Mouse (Mus musculus): ENCODE data around the gene Auts2. TPM values are rescaled to one million over a fixed set of nuclear protein-coding genes. Genes with fewer than 3 reads are reported as not detected.

Gene Auts2
- polyA plus RNA-seq, 1 experiment from 2014 or later = 76.2 TPM

DNA sequence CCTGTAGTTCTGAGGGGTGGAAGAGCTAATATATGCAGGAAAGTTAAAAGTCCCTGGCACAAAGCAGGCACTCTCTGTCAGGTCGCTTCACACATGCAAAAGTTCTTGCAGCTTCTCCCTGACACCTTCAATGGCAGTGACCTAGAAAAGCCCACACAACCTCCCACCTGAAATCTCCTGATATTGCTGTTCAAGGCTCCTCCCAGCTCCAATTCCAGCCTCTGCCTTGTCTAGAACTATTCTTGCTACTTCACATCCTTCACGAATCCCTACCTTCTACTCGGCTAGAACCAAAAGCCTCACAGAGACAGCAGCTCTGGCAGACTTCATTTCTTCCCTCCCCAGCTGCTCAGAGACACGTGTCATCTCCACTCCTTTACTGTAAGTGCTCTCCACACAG is 143.7 kb downstream of the Auts2 start:
- Histone ChIP-seq H3K4me2 (no peak overlapping the region), H3K4me1 (replicated peaks) (peaks cover 47% of the 10 kb centered on the region), H3K9ac (no peak overlapping the region), H3K36me3 (no peaks in the 10 kb centered on the region), H3K4me3 (no peak overlapping the region), H3K9me3 (no peaks in the 10 kb centered on the region), H3K27ac (replicated peaks) (no peak overlapping the region), H3K27me3 (no peaks in the 10 kb centered on the region)
- no peak for ATAC-seq (ENCODE audit: low FRiP score, low read depth)
- 45% methylated on average over 4 of the region's 4 CpGs for WGBS

DNA sequence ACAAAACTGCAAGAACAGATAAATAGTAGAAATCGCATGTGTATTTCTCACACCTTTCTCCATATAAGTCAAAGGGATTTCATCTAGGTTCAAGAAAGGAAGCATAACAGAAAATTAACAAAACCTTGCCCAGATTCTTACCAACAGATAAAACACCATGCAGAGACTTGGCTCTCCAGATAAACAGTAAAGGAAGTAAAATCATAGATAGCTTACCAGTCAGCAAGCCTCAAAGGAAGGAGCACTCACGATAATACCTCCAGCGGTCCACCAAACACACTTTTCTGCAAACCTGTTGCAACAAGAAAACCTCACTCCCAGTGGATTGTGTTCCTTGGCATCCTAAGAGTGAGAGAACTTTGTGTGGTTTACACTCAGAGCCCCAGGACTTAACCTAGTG is 147.2 kb downstream of the Auts2 start:
- no peaks in the 10 kb centered on the region for H3K27me3 ChIP-seq
- H3K9me3 ChIP-seq = no peaks in the 10 kb centered on the region
- WGBS = 98% methylated on average over 3 of the region's 3 CpGs
- no peaks in the 10 kb centered on the region for H3K36me3 ChIP-seq
- no peak for ATAC-seq (ENCODE audit: low FRiP score, low read depth)
- peaks cover 43% of the 10 kb centered on the region for H3K4me1 ChIP-seq (replicated peaks)
- H3K9ac ChIP-seq = no peak overlapping the region
- H3K4me2 ChIP-seq = no peak overlapping the region
- H3K4me3 ChIP-seq = no peak overlapping the region
- no peak overlapping the region for H3K27ac ChIP-seq (replicated peaks)

- Histone ChIP-seq H3K27ac (replicated peaks) (no peak overlapping the region), H3K36me3 (no peaks in the 10 kb centered on the region), H3K4me2 (no peak overlapping the region), H3K9ac (no peak overlapping the region), H3K4me3 (no peak overlapping the region), H3K27me3 (no peaks in the 10 kb centered on the region), H3K9me3 (no peaks in the 10 kb centered on the region), H3K4me1 (replicated peaks) (peaks cover 35% of the 10 kb centered on the region)
- ATAC-seq (ENCODE audit: low FRiP score, low read depth) = no peak
- WGBS = 47% methylated on average over 6 of the region's 6 CpGs
These were observed 148.2 kb downstream of the Auts2 start for GRCm38 (mm10) chr5:132394800-132395575.

- no peak for ATAC-seq (ENCODE audit: low FRiP score, low read depth)
- Histone ChIP-seq H3K27me3 (no peaks in the 10 kb centered on the region), H3K4me1 (replicated peaks) (peaks cover 28% of the 10 kb centered on the region), H3K27ac (replicated peaks) (no peak overlapping the region), H3K9ac (no peak overlapping the region), H3K36me3 (no peaks in the 10 kb centered on the region), H3K4me3 (no peak overlapping the region), H3K9me3 (no peaks in the 10 kb centered on the region), H3K4me2 (peak overlapping the region; percentile 20)
- 31% methylated on average over 14 of the region's 14 CpGs for WGBS
These were observed 151.0 kb downstream of the Auts2 start for GRCm38 (mm10) chr5:132391831-132392763.

- H3K9ac ChIP-seq = no peak overlapping the region
- WGBS = 62% methylated on average over 5 of the region's 5 CpGs
- H3K36me3 ChIP-seq = no peaks in the 10 kb centered on the region
- no peak for ATAC-seq (ENCODE audit: low FRiP score, low read depth)
- no peaks in the 10 kb centered on the region for H3K9me3 ChIP-seq
- H3K27ac ChIP-seq (replicated peaks) = no peak overlapping the region
- H3K4me2 ChIP-seq = no peak overlapping the region
- no peak overlapping the region for H3K4me3 ChIP-seq
- H3K4me1 ChIP-seq (replicated peaks) = peaks cover 35% of the 10 kb centered on the region
- no peaks in the 10 kb centered on the region for H3K27me3 ChIP-seq
These were observed 154.4 kb downstream of the Auts2 start for GRCm38 (mm10) chr5:132388746-132389145.

DNA sequence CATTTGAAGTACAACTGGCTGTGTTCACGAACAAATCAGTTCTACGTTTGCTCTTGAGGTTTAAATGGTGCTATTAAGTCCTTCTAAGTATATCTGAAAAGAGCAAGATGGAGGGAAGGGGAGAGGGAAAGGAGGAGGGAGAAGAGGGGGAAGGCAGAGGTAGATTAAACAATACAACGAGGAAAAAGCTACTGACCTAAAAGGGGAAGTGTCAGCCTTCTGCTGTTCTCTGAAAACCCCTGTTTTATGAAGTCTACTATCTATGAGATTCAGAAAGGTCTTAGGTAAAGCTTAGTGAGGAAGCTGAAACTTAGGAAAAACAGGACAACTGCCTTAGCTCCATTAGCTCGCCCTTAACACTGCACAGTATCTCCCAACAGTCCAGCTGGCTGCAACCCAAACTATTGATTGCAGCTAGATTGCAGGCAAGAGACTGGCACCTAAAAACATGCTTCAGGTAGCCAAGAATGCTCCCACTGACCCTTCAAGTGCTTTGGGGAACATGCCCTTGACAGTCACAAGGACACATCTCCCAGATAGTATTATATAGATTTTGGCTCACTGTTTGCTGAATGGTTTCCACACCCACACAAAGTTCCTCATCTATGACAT is 157.8 kb downstream of the Auts2 start:
- H3K27ac ChIP-seq (replicated peaks) = no peak overlapping the region
- H3K4me3 ChIP-seq = no peak overlapping the region
- no peak overlapping the region for H3K9ac ChIP-seq
- 63% methylated on average over 4 of the region's 4 CpGs for WGBS
- no peaks in the 10 kb centered on the region for H3K27me3 ChIP-seq
- no peaks in the 10 kb centered on the region for H3K9me3 ChIP-seq
- no peaks in the 10 kb centered on the region for H3K36me3 ChIP-seq
- H3K4me1 ChIP-seq (replicated peaks) = peaks cover 35% of the 10 kb centered on the region
- H3K4me2 ChIP-seq = no peak overlapping the region
- ATAC-seq (ENCODE audit: low FRiP score, low read depth) = no peak

- no peak for ATAC-seq (ENCODE audit: low FRiP score, low read depth)
- Histone ChIP-seq H3K9ac (no peak overlapping the region), H3K27ac (replicated peaks) (no peak overlapping the region), H3K4me1 (replicated peaks) (peaks cover 22% of the 10 kb centered on the region), H3K36me3 (no peaks in the 10 kb centered on the region), H3K27me3 (no peaks in the 10 kb centered on the region), H3K4me2 (no peak overlapping the region), H3K9me3 (no peaks in the 10 kb centered on the region), H3K4me3 (no peak overlapping the region)
- whole genome bisulfite sequencing = 47% methylated on average over 5 of the region's 5 CpGs
These were observed 162.9 kb downstream of the Auts2 start for GRCm38 (mm10) chr5:132380261-132380660.

- no peak for ATAC-seq (ENCODE audit: low FRiP score, low read depth)
These were observed 164.2 kb downstream of the Auts2 start for GRCm38 (mm10) chr5:132378977-132379376.

DNA sequence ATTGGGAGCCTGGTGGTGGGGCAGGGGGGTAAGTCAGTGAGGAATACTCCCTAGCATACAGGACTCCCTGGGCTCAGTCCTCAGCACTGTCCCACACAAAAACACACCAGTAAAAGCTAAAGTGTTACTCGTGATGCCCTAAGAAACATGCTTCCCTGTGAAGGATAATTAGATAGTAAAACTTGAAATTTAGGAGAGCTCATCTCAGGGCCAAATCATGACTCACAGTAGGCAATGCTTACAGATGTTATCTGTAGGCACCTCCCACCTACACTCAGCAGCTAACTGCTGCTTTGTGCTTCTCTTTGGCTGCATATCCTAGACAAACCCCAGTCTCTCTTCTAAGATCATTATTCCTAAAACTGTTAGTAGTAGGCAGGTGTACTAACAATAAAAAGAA is 168.0 kb downstream of the Auts2 start:
- H3K9me3 ChIP-seq = no peaks in the 10 kb centered on the region
- no peak overlapping the region for H3K9ac ChIP-seq
- H3K27ac ChIP-seq (replicated peaks) = no peak overlapping the region
- H3K4me3 ChIP-seq = no peak overlapping the region
- H3K36me3 ChIP-seq = no peaks in the 10 kb centered on the region
- no peak for ATAC-seq (ENCODE audit: low FRiP score, low read depth)
- H3K27me3 ChIP-seq = no peaks in the 10 kb centered on the region
- WGBS = 94% methylated on average over 1 of the region's 1 CpGs
- no peak overlapping the region for H3K4me2 ChIP-seq
- H3K4me1 ChIP-seq (replicated peaks) = peaks cover 25% of the 10 kb centered on the region

More at GRCm38 (mm10) chr5:132378977-132379376, 164.2 kb downstream of the Auts2 start:
- H3K4me1 ChIP-seq (replicated peaks) = peaks cover 17% of the 10 kb centered on the region
- H3K36me3 ChIP-seq = no peaks in the 10 kb centered on the region
- WGBS = 86% methylated on average over 1 of the region's 1 CpGs
- no peak overlapping the region for H3K4me2 ChIP-seq
- no peak overlapping the region for H3K4me3 ChIP-seq
- H3K27ac ChIP-seq (replicated peaks) = no peak overlapping the region
- no peaks in the 10 kb centered on the region for H3K9me3 ChIP-seq
- no peak overlapping the region for H3K9ac ChIP-seq
- H3K27me3 ChIP-seq = no peaks in the 10 kb centered on the region

DNA sequence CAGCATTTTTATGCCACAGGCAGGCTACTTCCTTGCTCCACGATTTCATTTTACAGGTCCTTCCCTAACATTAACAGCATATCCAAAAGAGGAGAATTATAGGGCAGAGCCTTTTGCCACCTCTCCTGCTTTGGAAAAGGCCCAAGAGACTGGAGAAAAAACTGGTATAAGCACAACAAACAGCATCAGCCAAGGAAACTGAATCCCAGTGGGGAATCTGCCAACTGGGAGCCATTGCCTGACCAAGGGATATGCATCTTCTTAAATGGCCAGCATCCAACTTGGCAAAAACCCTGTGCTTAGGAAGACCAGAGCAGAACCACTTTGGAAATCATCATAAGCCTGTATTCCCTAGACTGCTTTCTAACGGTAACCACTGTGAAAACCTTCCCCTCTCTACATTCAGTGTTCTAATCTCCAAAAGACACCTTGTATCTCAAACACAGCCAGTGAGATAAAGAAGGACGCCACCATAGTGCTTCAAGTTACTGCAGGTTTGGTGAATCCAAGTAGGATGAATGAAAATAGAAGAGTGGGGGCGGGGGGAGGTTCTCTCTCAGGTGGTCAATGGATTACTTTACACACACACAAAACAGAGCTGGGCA is 169.6 kb downstream of the Auts2 start:
- 67% methylated on average over 4 of the region's 4 CpGs for WGBS
- H3K9ac ChIP-seq = no peak overlapping the region
- peaks cover 36% of the 10 kb centered on the region for H3K4me1 ChIP-seq (replicated peaks)
- no peak overlapping the region for H3K4me3 ChIP-seq
- H3K27me3 ChIP-seq = no peaks in the 10 kb centered on the region
- no peak overlapping the region for H3K4me2 ChIP-seq
- H3K36me3 ChIP-seq = no peaks in the 10 kb centered on the region
- H3K9me3 ChIP-seq = no peaks in the 10 kb centered on the region
- ATAC-seq (ENCODE audit: low FRiP score, low read depth) = no peak
- no peak overlapping the region for H3K27ac ChIP-seq (replicated peaks)

DNA sequence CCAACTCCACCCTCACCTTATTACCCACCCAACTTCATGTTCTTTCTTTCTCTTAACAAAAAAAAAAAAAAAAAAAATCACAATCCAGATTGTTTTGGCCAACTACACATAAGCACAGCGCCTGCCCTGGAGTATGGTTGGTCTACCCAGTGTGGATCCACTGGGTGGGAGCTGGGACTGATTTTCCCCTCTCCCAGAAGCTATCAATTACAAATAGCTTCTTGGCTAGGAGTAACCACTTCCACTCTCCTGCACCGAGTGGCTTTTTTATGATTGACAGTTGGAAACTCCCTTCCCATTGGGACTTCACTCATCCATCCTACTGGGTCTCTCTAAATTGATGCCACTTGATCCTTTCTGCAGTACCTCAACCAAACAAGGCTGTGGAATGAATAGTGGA is 170.5 kb downstream of the Auts2 start:
- peaks cover 44% of the 10 kb centered on the region for H3K4me1 ChIP-seq (replicated peaks)
- WGBS = 60% methylated on average over 2 of the region's 2 CpGs
- H3K9ac ChIP-seq = no peak overlapping the region

More for the DNA sequence above, 170.5 kb downstream of the Auts2 start:
- no peaks in the 10 kb centered on the region for H3K9me3 ChIP-seq
- H3K27me3 ChIP-seq = no peaks in the 10 kb centered on the region
- H3K4me2 ChIP-seq = no peak overlapping the region
- H3K27ac ChIP-seq (replicated peaks) = no peak overlapping the region
- H3K4me3 ChIP-seq = no peak overlapping the region
- no peak for ATAC-seq (ENCODE audit: low FRiP score, low read depth)
- H3K36me3 ChIP-seq = no peaks in the 10 kb centered on the region
